Mouse (Mus musculus): Measurements from ENCODE around the gene Ctnnd1.

- TF ChIP-seq POLR2A (IDR thresholded peaks at IDR 0.05; ENCODE audit: extremely low read depth, insufficient read depth, low read length) (no peak), CTCF (IDR thresholded peaks at IDR 0.05; ENCODE audit: extremely low read depth, insufficient read depth, low read length) (no peak)
Measured at GRCm38 (mm10) chr2:84579311-84579710, 71.3 kb downstream of the Ctnnd1 start.

Measured in cortical plate, adult 2 months (tissue).